Mouse (Mus musculus): ENCODE results near the gene Uevld. TPM values are rescaled to one million over a fixed set of nuclear protein-coding genes. Genes with fewer than 3 reads are reported as not detected.

The Uevld gene
- polyA plus RNA-seq (2012; rRNA removed): 1.8 and 2.2 TPM in 2 replicates

GRCm38 (mm10) chr7:46957831-46958691 lies at the start of gene Uevld:
TSS of gene Uevld (minus strand) at chr7:46958527.

GRCm38 (mm10) chr7:46983280-46983679 lies 25.0 kb upstream of the Uevld start, which contains the start of gene Gm9999:
TSS of gene Gm9999 (plus strand) at chr7:46983580.

GRCm38 (mm10) chr7:46919551-46920176 lies 38.7 kb downstream of the Uevld start, which contains the start of gene Tsg101:
TSS of gene Tsg101 (minus strand) at chr7:46919969.

Other genes with a start within 250 kb of the Uevld start
- 4.9 and 6.1 TPM in 2 replicates for gene Saal1, start 247.8 kb downstream of the Uevld start, polyA plus RNA-seq (2012; rRNA removed)
- 0.43 and 0.90 TPM in 2 replicates for gene Saa3, start 242.8 kb downstream of the Uevld start, polyA plus RNA-seq (2012; rRNA removed)
- gene Saa4, start 225.9 kb downstream of the Uevld start, polyA plus RNA-seq (2012; rRNA removed): 0.05 TPM in 1 of 2 replicates, not detected in the other
- 404 and 570 TPM in 2 replicates for gene Saa1, start 215.5 kb downstream of the Uevld start, polyA plus RNA-seq (2012; rRNA removed)
- 2.9 and 17.4 TPM in 2 replicates for gene Saa2, start 206.7 kb downstream of the Uevld start, polyA plus RNA-seq (2012; rRNA removed)
- gene Hps5, start 162.5 kb downstream of the Uevld start, polyA plus RNA-seq (2012; rRNA removed): 21.3 and 22.3 TPM in 2 replicates
- gene Gtf2h1, start 162.4 kb downstream of the Uevld start, polyA plus RNA-seq (2012; rRNA removed): 6.1 and 8.3 TPM in 2 replicates
- gene Ldha, start 117.1 kb downstream of the Uevld start, polyA plus RNA-seq (2012; rRNA removed): 720 and 854 TPM in 2 replicates
- not detected in 2 replicates for gene Ldhc, start 97.3 kb downstream of the Uevld start, polyA plus RNA-seq (2012; rRNA removed)
- gene Tsg101, start 38.6 kb downstream of the Uevld start, polyA plus RNA-seq (2012; rRNA removed): 67.5 and 67.9 TPM in 2 replicates
- not detected in 2 replicates for gene Gm9999, start 25.1 kb upstream of the Uevld start, polyA plus RNA-seq (2012; rRNA removed)
- 5.4 TPM in 2 replicates for gene Spty2d1, start 49.9 kb upstream of the Uevld start, polyA plus RNA-seq (2012; rRNA removed)
- gene Tmem86a, start 92.1 kb upstream of the Uevld start, polyA plus RNA-seq (2012; rRNA removed): 16.4 and 29.4 TPM in 2 replicates
- gene Ptpn5, start 175.2 kb upstream of the Uevld start, polyA plus RNA-seq (2012; rRNA removed): 1.0 and 1.3 TPM in 2 replicates
- gene Mrgpra6, start 246.4 kb upstream of the Uevld start, polyA plus RNA-seq (2012; rRNA removed): not detected in 2 replicates

All from colon, adult 2 months (tissue).